Mouse (Mus musculus) midbrain, embryonic 10.5 days (tissue): ENCODE results near the gene Susd1. TPM values are rescaled to one million over a fixed set of nuclear protein-coding genes. Genes with fewer than 3 reads are reported as not detected.
A peak's percentile ranks its signal among the peaks of the same experiment; 100 is the strongest.

Source experiments
- DNase-seq: peaks from one replicate; pipeline ENCODE4 v3.0.0-alpha.2; 2017; ENCODE audit warnings: low spot score
- H3K27ac ChIP-seq: fragments of 300-500 bp; sonication (generic); replicated peaks from 2 replicates; pipeline ENCODE4 v1.5.1; 2016; ENCODE audit warnings: mild to moderate bottlenecking
- H3K27me3 ChIP-seq: fragments of 300-500 bp; sonication (generic); 2 replicates; pipeline ENCODE4 v1.6.1; 2016; ENCODE audit warnings: low read depth, mild to moderate bottlenecking; ENCODE audit not compliant: poor library complexity, severe bottlenecking
- H3K36me3 ChIP-seq: fragments of 300-500 bp; sonication (generic); 2 replicates; pipeline ENCODE4 v1.6.1; 2016; ENCODE audit warnings: mild to moderate bottlenecking, moderate library complexity
- H3K4me1 ChIP-seq: fragments of 300-500 bp; sonication (generic); 2 replicates; pipeline ENCODE4 v1.6.1; 2016
- H3K4me3 ChIP-seq: fragments of 300-500 bp; sonication (generic); 2 replicates; pipeline ENCODE4 v1.5.1; 2016; ENCODE audit warnings: mild to moderate bottlenecking, moderate library complexity
- H3K9me3 ChIP-seq: fragments of 300-500 bp; sonication (generic); replicated peaks from 2 replicates; pipeline ENCODE4 v1.6.1; 2016; ENCODE audit warnings: mild to moderate bottlenecking
- WGBS: fragments of 180-500 bp; shearing (Covaris S2); methylation state at CpG from one replicate; pipeline ENCODE4 v1.1.7; 2016; 5-methylcytosine and 5-hydroxymethylcytosine counted together
- polyA plus RNA-seq: library from polyadenylated mRNA; unstranded; fragments of >200 nt; fragmentation: Nextera tagmentation; extraction: Ambion mirVana; gene quantifications from 2 replicates; pipeline ENCODE4 v1.2.1, GENCODE M21; 2016

Susd1 gene
- polyA plus RNA-seq, 1 experiment from 2014 or later = 1.8 TPM

DNA sequence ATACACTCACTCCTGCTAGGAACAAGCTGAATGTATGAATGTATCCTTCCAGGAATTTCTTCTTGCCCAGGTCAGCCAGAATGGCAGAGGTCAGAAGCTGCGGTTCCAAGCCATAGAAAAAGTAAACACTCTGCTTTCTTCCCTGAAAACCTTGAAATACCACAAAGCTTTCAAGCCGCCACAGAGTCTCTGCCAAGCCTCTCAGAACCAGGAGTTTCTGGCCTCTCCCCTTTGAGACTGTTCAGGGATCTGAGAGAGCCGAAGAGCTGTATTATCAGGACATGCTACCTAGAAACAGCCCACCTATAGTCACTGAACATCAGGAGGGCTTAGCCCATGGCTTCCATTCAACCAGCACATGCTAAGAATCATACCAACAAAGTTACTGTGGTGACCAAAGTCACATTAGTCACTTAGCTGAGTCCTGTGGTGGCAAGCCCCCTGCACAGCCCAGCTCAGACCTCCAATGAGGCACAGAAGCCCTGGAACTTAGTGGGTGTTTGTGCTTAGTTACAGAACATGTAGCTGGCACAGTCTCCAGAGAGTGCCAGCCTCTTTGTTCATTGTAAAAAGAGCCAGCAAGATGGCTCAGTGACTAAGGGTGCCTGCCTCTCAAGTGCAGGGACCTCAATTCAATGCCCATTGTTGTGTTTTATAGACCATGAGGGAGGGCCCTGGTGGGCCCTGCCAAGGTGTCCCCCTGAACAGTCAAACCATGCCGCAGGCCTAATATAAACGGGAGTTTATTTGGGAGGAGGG lies 16.2 kb downstream of the Susd1 start:
- Histone ChIP-seq H3K27me3 (no peaks in the 10 kb centered on the region), H3K36me3 (no peaks in the 10 kb centered on the region), H3K4me3 (no peak overlapping the region), H3K27ac (0 out of 2 replicates have a peak overlapping the region, but pooled peaks have one; percentile 47), H3K4me1 (peaks cover 17% of the 10 kb centered on the region), H3K9me3 (no peaks in the 10 kb centered on the region)
- 59% methylated on average over 5 of the region's 5 CpGs for WGBS
- DNase-seq = no peak

DNA sequence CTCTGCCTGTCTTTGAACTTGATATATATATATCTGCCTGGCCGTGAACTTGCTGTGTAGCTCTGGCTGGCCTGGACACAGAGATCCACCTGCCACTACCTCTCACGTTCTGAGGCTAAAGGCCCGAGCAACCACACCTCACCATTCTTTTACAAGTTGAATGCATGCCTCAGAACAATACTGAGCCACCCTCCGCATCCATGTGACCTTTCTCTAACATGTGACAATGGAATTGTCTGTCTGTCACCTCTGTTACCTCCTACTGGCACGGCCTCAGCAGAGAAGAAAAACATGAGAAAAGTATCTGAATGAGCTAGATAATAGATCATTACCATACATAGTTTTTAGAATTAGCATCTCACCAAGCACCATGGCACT lies 17.1 kb downstream of the Susd1 start:
- Histone ChIP-seq H3K36me3 (no peaks in the 10 kb centered on the region), H3K9me3 (no peaks in the 10 kb centered on the region), H3K27me3 (no peaks in the 10 kb centered on the region), H3K4me3 (no peak overlapping the region), H3K4me1 (peaks cover 17% of the 10 kb centered on the region), H3K27ac (no peak overlapping the region)
- no peak for DNase-seq
- 60% methylated on average over 5 of the region's 5 CpGs for WGBS

DNA sequence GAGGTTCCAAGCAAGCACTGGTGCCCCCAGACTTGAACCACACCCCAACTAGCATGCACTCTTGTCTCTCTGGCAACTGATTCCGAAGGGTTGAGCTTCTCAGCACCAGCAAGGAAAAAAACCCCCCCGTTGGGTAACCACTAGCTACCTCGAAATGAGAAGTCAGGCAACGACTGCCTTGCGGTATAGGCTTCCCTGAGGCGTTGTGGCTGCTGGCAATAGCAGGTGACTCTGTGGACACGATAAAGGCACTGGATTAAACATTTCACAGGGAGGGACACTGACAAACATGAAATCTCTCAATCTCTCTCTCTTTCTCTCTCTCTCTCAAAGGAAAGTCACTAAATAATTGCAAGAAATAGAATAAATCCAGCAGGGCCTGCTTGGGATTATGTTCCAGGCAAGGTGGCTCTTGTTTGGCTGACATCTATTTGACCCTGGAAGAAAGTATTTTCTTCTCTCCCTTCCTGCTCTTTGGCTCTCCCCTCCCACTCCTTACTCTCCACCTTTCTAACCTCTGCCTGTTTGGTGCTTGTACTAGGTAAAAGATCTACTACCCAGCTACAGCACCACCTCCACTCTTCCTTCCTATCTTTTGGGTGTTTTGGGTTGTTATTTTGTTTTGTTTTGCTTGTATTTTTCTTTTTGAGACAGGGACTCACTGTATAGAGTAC lies 17.6 kb downstream of the Susd1 start:
- no peak for DNase-seq
- 85% methylated on average over 7 of the region's 7 CpGs for WGBS
- H3K27me3 ChIP-seq = no peaks in the 10 kb centered on the region

DNA sequence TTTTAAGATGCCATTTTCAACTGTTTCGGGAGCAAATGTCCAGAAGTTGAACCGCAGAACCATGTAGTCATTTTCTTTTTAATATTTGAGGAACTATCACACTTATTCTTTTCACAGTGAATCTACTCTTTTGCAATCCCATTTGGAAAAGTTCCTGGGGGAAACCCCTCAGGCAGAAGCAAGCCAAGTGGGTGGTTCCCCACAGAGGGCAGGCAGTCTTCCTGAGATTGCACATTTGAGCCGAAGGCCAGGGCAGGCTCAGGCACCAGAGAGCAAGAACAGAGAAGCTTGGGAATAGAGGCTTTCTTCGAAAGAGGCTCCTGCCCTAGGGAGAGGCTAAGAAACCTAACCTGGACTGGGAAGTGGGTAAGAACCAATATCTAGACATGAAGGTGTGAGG lies 19.2 kb downstream of the Susd1 start:
- Histone ChIP-seq H3K36me3 (no peaks in the 10 kb centered on the region), H3K4me3 (no peak overlapping the region), H3K27ac (no peak overlapping the region), H3K4me1 (peaks cover 17% of the 10 kb centered on the region), H3K9me3 (no peaks in the 10 kb centered on the region), H3K27me3 (no peaks in the 10 kb centered on the region)
- WGBS = 91% methylated on average over 4 of the region's 4 CpGs
- DNase-seq = no peak

More for the DNA sequence above, 17.6 kb downstream of the Susd1 start:
- Histone ChIP-seq H3K4me1 (peaks cover 17% of the 10 kb centered on the region), H3K9me3 (no peaks in the 10 kb centered on the region), H3K27ac (no peak overlapping the region), H3K4me3 (no peak overlapping the region), H3K36me3 (no peaks in the 10 kb centered on the region)

DNA sequence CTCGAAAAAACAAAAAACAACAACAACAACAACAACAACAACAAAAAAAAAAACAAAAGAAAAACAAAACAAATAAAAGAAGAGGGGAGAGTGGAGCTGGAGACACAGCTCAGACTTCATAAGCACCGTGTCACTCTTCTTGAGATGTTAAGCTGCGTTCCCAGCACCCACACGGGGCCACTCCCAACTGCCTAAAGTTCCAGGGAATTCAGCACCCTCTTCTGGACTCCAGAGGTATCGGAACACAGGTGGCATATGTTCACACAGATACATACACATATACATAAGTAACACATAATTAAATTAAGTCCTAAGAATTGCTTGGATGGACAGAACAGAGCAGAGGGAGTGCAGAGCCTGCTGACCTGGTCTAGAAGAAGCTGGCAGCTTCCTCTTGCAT lies 25.0 kb downstream of the Susd1 start:
- Histone ChIP-seq H3K27me3 (no peaks in the 10 kb centered on the region), H3K9me3 (no peaks in the 10 kb centered on the region), H3K4me1 (no peaks in the 10 kb centered on the region), H3K27ac (no peak overlapping the region), H3K36me3 (no peaks in the 10 kb centered on the region), H3K4me3 (no peak overlapping the region)
- 89% methylated on average over 5 of the region's 5 CpGs for WGBS
- DNase-seq = no peak

DNA sequence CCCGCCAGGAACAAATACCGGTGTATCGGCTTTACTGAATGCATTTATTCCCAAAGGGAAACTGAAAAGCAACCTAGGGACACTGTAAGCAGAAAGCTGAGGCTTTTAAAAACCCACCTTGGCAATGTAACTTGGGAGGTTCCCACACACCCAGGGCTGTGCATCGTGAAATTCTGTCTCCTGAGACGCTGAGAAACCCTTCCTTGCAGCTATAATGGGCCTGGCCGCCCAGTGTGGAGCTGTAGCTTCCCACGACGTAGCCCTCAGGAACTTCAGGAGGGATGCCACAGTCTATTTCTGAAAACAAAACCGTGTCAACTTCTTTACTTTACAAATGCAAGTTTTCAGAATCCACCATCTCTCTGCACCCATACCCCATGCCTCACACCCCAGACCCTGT lies 27.3 kb downstream of the Susd1 start:
- Histone ChIP-seq H3K27me3 (no peaks in the 10 kb centered on the region), H3K36me3 (no peaks in the 10 kb centered on the region), H3K27ac (no peak overlapping the region), H3K4me3 (no peak overlapping the region), H3K9me3 (no peaks in the 10 kb centered on the region), H3K4me1 (no peaks in the 10 kb centered on the region)
- WGBS = 88% methylated on average over 9 of the region's 9 CpGs
- no peak for DNase-seq

DNA sequence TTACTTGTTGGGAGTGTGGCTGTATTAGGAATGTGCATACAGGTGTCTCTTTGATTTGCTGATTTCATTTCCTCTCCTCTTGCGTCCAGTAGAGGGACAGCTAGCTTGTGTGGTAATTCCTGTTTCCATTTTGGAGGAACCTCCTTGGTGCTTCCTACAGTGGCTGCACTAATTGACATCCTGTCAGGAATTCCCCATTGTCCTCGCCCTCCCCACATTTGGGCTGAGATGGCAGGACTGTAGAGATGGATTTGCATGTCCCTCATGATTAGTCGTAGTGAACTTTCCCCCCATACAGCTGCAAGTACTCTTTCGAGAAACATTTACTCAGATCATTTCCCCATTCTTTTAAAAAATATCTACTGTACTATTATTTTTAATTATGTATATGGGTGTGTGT lies 30.7 kb downstream of the Susd1 start:
- WGBS = 83% methylated on average over 4 of the region's 4 CpGs

DNA sequence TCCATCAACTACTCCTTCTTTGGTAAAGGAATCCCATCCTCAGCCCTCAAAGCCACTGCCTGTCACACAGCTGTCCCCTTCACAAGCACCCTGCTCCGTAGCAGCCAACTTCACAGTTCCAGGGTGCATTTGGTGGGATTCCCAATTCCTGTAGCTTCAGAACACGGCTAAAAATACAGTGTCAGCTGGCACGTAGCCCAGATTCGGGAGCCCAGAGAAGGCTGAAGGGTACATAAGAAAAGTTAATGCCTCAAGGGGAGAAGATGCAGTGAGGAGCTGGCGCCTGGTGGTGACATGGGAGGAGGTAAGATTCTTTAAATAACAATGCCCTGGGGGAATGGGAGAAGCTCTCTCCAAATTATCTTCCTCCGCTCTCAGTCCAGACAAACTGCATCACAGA lies 34.1 kb downstream of the Susd1 start:
- H3K9me3 ChIP-seq = no peaks in the 10 kb centered on the region; the same call in 1 of the 2 replicates
- no peak overlapping the region for H3K4me3 ChIP-seq
- no peaks in the 10 kb centered on the region for H3K27me3 ChIP-seq
- no peaks in the 10 kb centered on the region for H3K4me1 ChIP-seq
- 72% methylated on average over 6 of the region's 6 CpGs for WGBS
- no peak for DNase-seq
- no peak overlapping the region for H3K27ac ChIP-seq
- H3K36me3 ChIP-seq = no peaks in the 10 kb centered on the region

More for the DNA sequence above, 30.7 kb downstream of the Susd1 start:
- Histone ChIP-seq H3K4me1 (no peaks in the 10 kb centered on the region), H3K27ac (no peak overlapping the region), H3K9me3 (no peaks in the 10 kb centered on the region; the same call in 1 of the 2 replicates), H3K27me3 (no peaks in the 10 kb centered on the region), H3K4me3 (no peak overlapping the region), H3K36me3 (no peaks in the 10 kb centered on the region)
- no peak for DNase-seq

DNA sequence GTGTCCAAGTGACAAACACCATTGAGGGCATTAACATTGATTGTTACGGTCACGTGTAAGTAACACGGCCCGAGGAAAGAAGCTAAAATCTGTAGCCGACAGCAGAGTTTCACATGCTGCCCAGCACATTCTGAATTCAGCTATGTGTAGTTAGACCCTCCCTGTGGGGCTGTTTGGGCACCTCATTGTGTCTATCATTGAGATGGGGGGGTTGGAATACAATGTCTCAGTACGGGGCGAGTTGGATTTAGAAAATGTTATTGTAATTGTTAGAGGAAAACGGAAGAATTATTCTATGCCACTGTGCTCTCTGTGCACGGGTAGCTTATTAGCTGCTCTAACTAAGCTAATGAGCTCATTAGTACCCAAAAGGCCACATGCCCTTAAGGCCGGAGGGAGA lies 37.5 kb downstream of the Susd1 start:
- DNase-seq = no peak
- no peak overlapping the region for H3K4me3 ChIP-seq

DNA sequence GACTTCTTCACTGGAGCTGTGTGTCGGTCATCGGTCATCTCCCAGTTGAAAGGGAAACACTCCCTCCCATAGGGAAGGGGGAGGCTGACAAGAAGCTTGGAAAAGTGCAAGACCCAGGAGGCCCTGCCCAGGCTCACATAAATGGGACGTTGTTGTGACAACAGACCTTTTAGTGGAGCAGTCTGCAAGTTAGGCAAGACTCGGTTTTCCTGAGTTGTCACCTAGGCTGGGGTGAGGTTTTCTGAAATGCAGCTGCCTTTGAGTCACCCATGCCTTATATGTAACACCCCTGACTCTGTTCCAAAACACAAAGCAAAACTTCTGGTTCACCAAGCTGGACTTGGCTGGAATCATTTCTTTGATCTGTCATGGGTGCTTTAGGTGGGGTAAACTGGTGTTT lies 39.1 kb downstream of the Susd1 start:
- H3K27ac ChIP-seq = no peak overlapping the region
- WGBS = 81% methylated on average over 4 of the region's 4 CpGs
- no peaks in the 10 kb centered on the region for H3K27me3 ChIP-seq
- H3K4me1 ChIP-seq = no peaks in the 10 kb centered on the region
- H3K36me3 ChIP-seq = no peaks in the 10 kb centered on the region
- no peaks in the 10 kb centered on the region for H3K9me3 ChIP-seq
- no peak overlapping the region for H3K4me3 ChIP-seq
- no peak for DNase-seq

More for the DNA sequence above, 37.5 kb downstream of the Susd1 start:
- Histone ChIP-seq H3K36me3 (no peaks in the 10 kb centered on the region), H3K27me3 (no peaks in the 10 kb centered on the region), H3K9me3 (no peaks in the 10 kb centered on the region; the same call in 1 of the 2 replicates), H3K27ac (no peak overlapping the region), H3K4me1 (no peaks in the 10 kb centered on the region)
- 91% methylated on average over 10 of the region's 10 CpGs for WGBS

DNA sequence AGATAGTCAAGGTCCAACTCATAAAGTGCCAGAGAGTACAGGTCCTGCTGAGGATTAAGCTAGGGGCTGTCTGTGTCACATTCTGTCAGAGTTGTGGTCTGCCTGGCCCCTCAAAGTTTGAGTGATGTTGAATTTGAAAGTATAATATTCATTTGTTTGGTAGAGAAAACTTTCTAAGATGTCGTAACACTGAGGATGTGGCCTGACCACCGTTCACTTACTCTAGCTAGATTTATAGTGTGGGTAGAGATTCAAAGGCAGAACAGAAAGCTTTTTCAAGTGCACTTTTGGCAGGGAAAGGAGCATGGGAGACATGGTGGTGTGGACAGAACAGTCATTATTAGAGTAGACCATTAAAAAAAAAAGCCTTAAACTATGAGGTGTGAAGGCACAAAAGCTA lies 42.9 kb downstream of the Susd1 start:
- WGBS = 99% methylated on average over 2 of the region's 2 CpGs
- Histone ChIP-seq H3K36me3 (no peaks in the 10 kb centered on the region), H3K27me3 (no peaks in the 10 kb centered on the region), H3K4me1 (no peaks in the 10 kb centered on the region), H3K9me3 (no peaks in the 10 kb centered on the region), H3K4me3 (no peak overlapping the region), H3K27ac (no peak overlapping the region)
- DNase-seq = no peak

DNA sequence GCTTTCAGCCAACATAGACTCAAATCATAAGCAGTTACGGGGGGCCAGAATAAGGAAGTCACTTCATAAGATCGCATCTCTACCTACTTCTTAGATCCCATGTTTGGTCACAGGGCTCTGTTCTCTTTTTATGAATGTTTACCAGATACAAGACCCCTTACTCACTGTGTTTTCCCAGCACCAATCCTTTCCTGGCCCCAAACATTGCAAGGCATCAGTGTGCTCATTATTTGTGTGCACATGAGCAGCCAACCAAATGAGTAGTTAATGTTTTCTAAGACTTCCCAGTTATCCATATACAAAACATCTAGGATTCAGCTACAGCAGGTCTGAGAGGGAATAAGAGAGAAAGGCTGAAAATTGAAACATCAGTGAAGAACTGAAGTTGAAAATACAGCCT lies 44.3 kb downstream of the Susd1 start:
- Histone ChIP-seq H3K4me3 (no peak overlapping the region), H3K36me3 (no peaks in the 10 kb centered on the region), H3K27ac (no peak overlapping the region), H3K9me3 (no peaks in the 10 kb centered on the region), H3K27me3 (no peaks in the 10 kb centered on the region), H3K4me1 (peaks cover under 1% of the 10 kb centered on the region; the same call in 1 of the 2 replicates)
- DNase-seq = no peak
- 90% methylated on average over 2 of the region's 2 CpGs for WGBS

DNA sequence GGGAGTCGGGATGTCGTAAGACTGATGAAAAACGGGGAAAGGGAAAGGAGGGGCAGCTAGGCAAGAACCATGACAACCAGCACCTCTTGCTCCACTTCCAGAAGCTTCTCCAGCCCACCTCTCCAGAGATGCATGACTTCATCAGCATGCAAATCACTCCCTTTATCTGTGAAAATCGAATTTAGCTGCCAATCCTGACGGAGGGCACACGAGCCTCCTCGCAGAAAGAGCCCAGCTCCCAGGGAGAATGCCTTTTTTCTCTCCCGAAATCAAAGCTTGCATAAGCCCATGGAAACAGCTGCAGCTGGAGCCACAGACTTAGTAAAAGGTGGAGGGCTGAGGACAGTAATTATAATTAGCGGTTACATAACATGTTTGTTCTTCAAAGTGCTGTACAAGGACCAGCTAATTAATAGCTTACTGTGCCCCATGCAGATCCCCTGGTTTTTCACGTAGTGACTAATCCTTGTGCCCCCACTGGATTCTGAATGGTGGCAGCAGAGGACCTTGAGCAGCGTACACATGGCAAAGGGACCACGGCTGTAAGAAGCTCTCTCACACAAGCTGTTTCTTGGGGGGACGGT lies 49.9 kb downstream of the Susd1 start:
- peaks cover 11% of the 10 kb centered on the region for H3K4me1 ChIP-seq
- no peak for DNase-seq
- H3K4me3 ChIP-seq = no peak overlapping the region
- H3K9me3 ChIP-seq = no peaks in the 10 kb centered on the region
- no peaks in the 10 kb centered on the region for H3K36me3 ChIP-seq
- WGBS = 50% methylated on average over 13 of the region's 13 CpGs
- peak overlapping the region; percentile 33 for H3K27ac ChIP-seq
- no peaks in the 10 kb centered on the region for H3K27me3 ChIP-seq
